ENCODE assay signal across 30 mouse cellular contexts in the genomic region with DNA sequence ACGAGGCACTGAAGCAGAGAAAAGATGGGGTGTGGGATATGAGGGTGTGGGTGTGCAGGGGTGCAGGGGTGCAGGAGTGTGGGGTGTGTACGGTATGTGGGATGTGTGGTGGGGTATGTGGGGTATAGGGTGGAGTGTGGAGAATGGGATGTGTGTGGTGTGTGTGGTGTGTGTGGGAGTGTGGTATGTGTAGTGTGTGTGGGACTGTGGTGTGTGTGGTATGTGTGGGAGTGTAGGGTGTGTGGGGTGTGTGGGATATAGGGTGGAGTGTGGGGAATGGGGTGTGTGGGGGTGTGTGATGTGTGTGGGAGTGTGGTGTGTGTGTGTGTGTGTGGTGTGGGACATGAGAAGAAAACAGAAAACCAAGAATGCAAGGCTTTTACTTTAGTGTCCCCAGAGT. TPM values are rescaled to one million over a fixed set of nuclear protein-coding genes. Genes with fewer than 3 reads are reported as not detected.
"Had no signal": no experiment of that assay in that cellular context is flagged by ENCODE, and none has a peak within 500 bp of the region (broad histone marks: within the 10 kb centered on the region; RNA-seq: fewer than 3 reads in every experiment).

No protein-coding gene starts in this region.

- H3K9ac ChIP-seq: liver, embryonic 14.5 days; liver, postnatal 0 days; lung, embryonic 14.5 days had no signal

- H3K27ac ChIP-seq: kidney, postnatal 0 days; liver, embryonic 14.5 days had no signal

- H3K4me2 ChIP-seq: lung, embryonic 14.5 days; midbrain, embryonic 11.5 days had no signal

- DNase-seq: kidney, adult 9 months; kidney, postnatal 36 days; layer of hippocampus, postnatal 36 days; left cerebral cortex, postnatal 4 days; liver, postnatal 0 days; lung, embryonic 14.5 days; lung, postnatal 10 days; lung, postnatal 4 days; midbrain, embryonic 14.5 days; thymus, adult 18-20 months; thymus, postnatal 36 days had no signal

- ATAC-seq: liver, postnatal 0 days had no signal

RNA-seq across cellular contexts. Expression of gene Gm11983, which starts 14.3 kb away (rescaled TPM):
- total RNA-seq: layer of hippocampus, adult 8-10 months; layer of hippocampus, postnatal 10 days; layer of hippocampus, postnatal 36 days; left cerebral cortex, adult 8-10 months; left cerebral cortex, postnatal 14 days; left cerebral cortex, postnatal 4 days; liver, adult 2 months; megakaryocyte progenitor cell, adult 5-6 weeks; megakaryocyte-erythroid progenitor cell, adult 5-6 weeks; midbrain, postnatal 0 days had no signal
- polyA plus RNA-seq: kidney, postnatal 0 days; limb, embryonic 14.5 days; liver, adult 2 months; liver, embryonic 14.5 days; liver, postnatal 0 days; lung, embryonic 14.5 days; midbrain, embryonic 11.5 days; midbrain, embryonic 14.5 days; midbrain, postnatal 0 days; neural tube, embryonic 11.5 days; neural tube, embryonic 14.5 days; small intestine, adult 2 months; spleen, adult 2 months; stomach, embryonic 16.5 days; testis, adult 2 months; urinary bladder, adult 2 months had no signal
